Mouse (Mus musculus) urinary bladder, postnatal 36 days (tissue): ENCODE data around the gene B3gnt2.

Experiments
- DNase-seq, 2 experiments: peaks; one replicate each; pipeline ENCODE4 v3.0.0; 2022; ENCODE audit warnings: low spot score in 2 of 2, mixed read lengths in 1 of 2

The B3gnt2 gene

GRCm38 (mm10) chr11:22871628-22872306 lies 11.0 kb upstream of the B3gnt2 start:
- DNase-seq, result no peak

GRCm38 (mm10) chr11:22868582-22868981 lies 7.8 kb upstream of the B3gnt2 start:
- DNase-seq, result no peak

- no peak for DNase-seq
Measured at GRCm38 (mm10) chr11:22867691-22868090, 6.9 kb upstream of the B3gnt2 start.

GRCm38 (mm10) chr11:22865635-22866246 lies 5.0 kb upstream of the B3gnt2 start:
- DNase-seq, result no peak

- DNase-seq, result no peak
Measured at GRCm38 (mm10) chr11:22864305-22865060, 3.7 kb upstream of the B3gnt2 start.

- no peak for DNase-seq
Measured at GRCm38 (mm10) chr11:22863581-22863980, 2.8 kb upstream of the B3gnt2 start.

- no peak for DNase-seq
Measured at GRCm38 (mm10) chr11:22861315-22861714, 554 bp upstream of the B3gnt2 start.

- DNase-seq, result peak; percentile 85 to 86
Measured at GRCm38 (mm10) chr11:22859633-22860334, 977 bp downstream of the B3gnt2 start.

GRCm38 (mm10) chr11:22859301-22859632 lies 1.5 kb downstream of the B3gnt2 start:
- DNase-seq, result no peak

GRCm38 (mm10) chr11:22858441-22859300 lies 2.1 kb downstream of the B3gnt2 start:
- DNase-seq, result peak in 1 of 2 experiments; percentile 60

GRCm38 (mm10) chr11:22857705-22858440 lies 2.9 kb downstream of the B3gnt2 start:
- DNase-seq, result peak in 1 of 2 experiments; percentile 34

- no peak for DNase-seq
Measured at GRCm38 (mm10) chr11:22857106-22857704, 3.6 kb downstream of the B3gnt2 start.

GRCm38 (mm10) chr11:22856371-22856965 lies 4.3 kb downstream of the B3gnt2 start:
- DNase-seq, result no peak

GRCm38 (mm10) chr11:22854571-22854970 lies 6.2 kb downstream of the B3gnt2 start:
- DNase-seq, result no peak

GRCm38 (mm10) chr11:22853477-22854157 lies 7.1 kb downstream of the B3gnt2 start:
- no peak for DNase-seq

GRCm38 (mm10) chr11:22852510-22852909 lies 8.3 kb downstream of the B3gnt2 start:
- DNase-seq, result no peak

- no peak for DNase-seq
Measured at GRCm38 (mm10) chr11:22851416-22851815, 9.3 kb downstream of the B3gnt2 start.

GRCm38 (mm10) chr11:22850077-22850476 lies 10.7 kb downstream of the B3gnt2 start:
- DNase-seq, result no peak

GRCm38 (mm10) chr11:22848649-22849195 lies 12.0 kb downstream of the B3gnt2 start:
- no peak for DNase-seq
